19 mouse cellular contexts compared by ENCODE assay signal in genomic region chr12:83618981-83619380, GRCm38 (mm10).
"Had no signal": no experiment of that assay in that cellular context is flagged by ENCODE, and none has a peak within 500 bp of the region (broad histone marks: within the 10 kb centered on the region; RNA-seq: fewer than 3 reads in every experiment).

No protein-coding gene starts in this region.

- H3K9me3 ChIP-seq: midbrain, embryonic 10.5 days; midbrain, embryonic 12.5 days; neural tube, embryonic 13.5 days; neural tube, embryonic 15.5 days had no signal

- H3K27ac ChIP-seq: midbrain, embryonic 10.5 days; midbrain, embryonic 12.5 days; neural tube, embryonic 13.5 days; neural tube, embryonic 15.5 days had no signal

- ATAC-seq: midbrain, embryonic 16.5 days had no signal

- H3K36me3 ChIP-seq: midbrain, embryonic 12.5 days; neural tube, embryonic 13.5 days; neural tube, embryonic 15.5 days had no signal

- H3K4me2 ChIP-seq: lung, embryonic 14.5 days; midbrain, embryonic 12.5 days; neural tube, embryonic 13.5 days; neural tube, embryonic 15.5 days had no signal

- H3K4me3 ChIP-seq: midbrain, embryonic 10.5 days; midbrain, embryonic 12.5 days; myocyte; neural tube, embryonic 13.5 days; neural tube, embryonic 15.5 days had no signal

- H3K27me3 ChIP-seq: midbrain, embryonic 12.5 days; neural tube, embryonic 13.5 days; neural tube, embryonic 15.5 days had no signal

- H3K9ac ChIP-seq: lung, embryonic 14.5 days; midbrain, embryonic 12.5 days; neural tube, embryonic 13.5 days; neural tube, embryonic 15.5 days had no signal

- H3K4me1 ChIP-seq: midbrain, embryonic 10.5 days; midbrain, embryonic 12.5 days; neural tube, embryonic 13.5 days; neural tube, embryonic 15.5 days had no signal

- DNase-seq: lung, adult 18-20 months; lung, embryonic 14.5 days; lung, postnatal 10 days; lung, postnatal 4 days; midbrain, embryonic 14.5 days; retina, postnatal 1 day; right cerebral cortex, adult 18-20 months; right cerebral cortex, postnatal 25 days; right cerebral cortex, postnatal 4 days; spleen, adult 18-20 months; thymus, adult 18-20 months; thymus, postnatal 14 days; thymus, postnatal 36 days had no signal
